16 mouse cellular contexts compared by ENCODE assay signal in the genomic region with DNA sequence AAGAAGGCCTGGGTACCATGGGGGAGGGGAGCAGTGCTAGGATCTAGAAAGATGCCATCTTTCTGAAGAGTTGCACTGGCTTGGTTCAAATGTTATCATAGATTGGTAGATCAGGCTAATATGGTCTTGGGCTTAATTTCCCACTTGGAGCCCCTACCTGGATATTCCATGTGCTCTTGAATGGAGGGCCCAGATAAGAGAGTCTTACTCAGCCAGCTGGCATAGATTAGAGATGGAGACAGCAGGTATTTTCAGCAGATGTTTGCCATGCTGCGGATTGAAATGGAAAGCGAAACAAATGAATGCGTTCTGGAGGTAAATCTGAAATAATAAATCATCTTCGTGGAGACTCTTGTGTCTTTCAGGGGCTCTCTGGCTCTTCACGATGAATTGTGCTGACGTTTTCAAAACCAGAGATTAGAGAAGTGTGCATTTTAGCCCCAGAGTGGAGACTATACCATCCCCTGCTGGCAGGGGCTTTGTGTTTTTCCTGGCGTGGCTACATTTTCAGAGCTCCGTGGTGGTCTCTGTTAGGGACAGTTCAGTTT. TPM values are rescaled to one million over a fixed set of nuclear protein-coding genes. Genes with fewer than 3 reads are reported as not detected.
DNase-seq lines count a peak whose midpoint lies in the region; ATAC-seq and TF ChIP-seq lines count a peak whose summit lies in the region.
"Had no signal": no experiment of that assay in that cellular context is flagged by ENCODE, and none has a peak within 500 bp of the region (broad histone marks: within the 10 kb centered on the region; RNA-seq: fewer than 3 reads in every experiment).

No protein-coding gene starts in this region.

- no peaks in the 10 kb centered on the region for H3K9me3 ChIP-seq in kidney, embryonic 16.5 days (ENCODE audit: low read length)
- no peaks in the 10 kb centered on the region for H3K9me3 ChIP-seq in embryonic facial prominence, embryonic 14.5 days (ENCODE audit: control insufficient read depth, low read length)
- H3K9me3 ChIP-seq in liver, postnatal 0 days (ENCODE audit: low read length): no peaks in the 10 kb centered on the region
- H3K9me3 ChIP-seq: hindbrain, embryonic 12.5 days; neural tube, embryonic 12.5 days had no signal

- no peaks in the 10 kb centered on the region for H3K27me3 ChIP-seq in kidney, embryonic 16.5 days (ENCODE audit: insufficient read depth, low read length)
- no peaks in the 10 kb centered on the region for H3K27me3 ChIP-seq in embryonic facial prominence, embryonic 14.5 days (replicated peaks; ENCODE audit: control insufficient read depth, insufficient read depth, low read length)
- 0 out of 2 replicates have a peak, but pooled peaks cover 5% of the 10 kb centered on the region for H3K27me3 ChIP-seq in liver, postnatal 0 days (ENCODE audit: insufficient read depth, low read length)
- H3K27me3 ChIP-seq: hindbrain, embryonic 12.5 days; neural tube, embryonic 12.5 days had no signal

- ATAC-seq in CD4-positive, CD25-positive, alpha-beta regulatory T cell, adult 4 months: no peak
- ATAC-seq in kidney, embryonic 16.5 days (ENCODE audit: low FRiP score, low TSS enrichment): no peak
- ATAC-seq in embryonic facial prominence, embryonic 14.5 days (ENCODE audit: low read depth): no peak
- no peak for ATAC-seq in liver, postnatal 0 days
- ATAC-seq: forebrain, postnatal 0 days; intestine, postnatal 0 days had no signal

- peak overlapping the region; percentile 8; the same call in 1 of the 2 replicates for H3K9ac ChIP-seq in kidney, embryonic 16.5 days (replicated peaks; ENCODE audit: low read length)
- no peak overlapping the region for H3K9ac ChIP-seq in embryonic facial prominence, embryonic 14.5 days (ENCODE audit: low read depth, low read length)
- no peak overlapping the region for H3K9ac ChIP-seq in liver, postnatal 0 days (replicated peaks)
- H3K9ac ChIP-seq: forebrain, postnatal 0 days; hindbrain, embryonic 12.5 days; neural tube, embryonic 12.5 days had no signal

- TF ChIP-seq CTCF in liver, postnatal 0 days (IDR thresholded peaks at IDR 0.05; ENCODE audit: low read depth): no peak

- no peak overlapping the region for H3K4me3 ChIP-seq in kidney, embryonic 16.5 days (ENCODE audit: low read length)
- peak overlapping the region; percentile 1; the same call in 1 of the 2 replicates for H3K4me3 ChIP-seq in embryonic facial prominence, embryonic 14.5 days (ENCODE audit: low read depth, low read length)
- H3K4me3 ChIP-seq in liver, postnatal 0 days (ENCODE audit: low read depth, low read length): no peak overlapping the region
- H3K4me3 ChIP-seq: hindbrain, embryonic 12.5 days; neural tube, embryonic 12.5 days had no signal

- peak; percentile 16 for DNase-seq in CD4-positive, CD25-positive, alpha-beta regulatory T cell, adult 2 months (ENCODE audit: low read depth, low spot score)
- no peak for DNase-seq in kidney, adult 18-20 months
- DNase-seq in embryonic facial prominence, embryonic 14.5 days (ENCODE audit: low spot score): peak; percentile 54
- DNase-seq in liver, postnatal 0 days: no peak
- DNase-seq in lung, postnatal 4 days: no peak
- no peak for DNase-seq in yolk sac, embryonic 10.5 days (ENCODE audit: low spot score)
- DNase-seq: adrenal gland, postnatal 25 days; cerebellum, adult 2 months; forebrain, postnatal 0 days; gastrocnemius, postnatal 10 days; kidney, postnatal 14 days had no signal

- H3K36me3 ChIP-seq in kidney, embryonic 16.5 days (ENCODE audit: insufficient read depth, low read length): 0 out of 2 replicates have a peak, but pooled peaks cover 10% of the 10 kb centered on the region
- peaks cover 5% of the 10 kb centered on the region; the same call in 1 of the 2 replicates for H3K36me3 ChIP-seq in embryonic facial prominence, embryonic 14.5 days (ENCODE audit: control insufficient read depth, insufficient read depth, low read length)
- H3K36me3 ChIP-seq in liver, postnatal 0 days (replicated peaks; ENCODE audit: insufficient read depth, low read length): peaks cover 43% of the 10 kb centered on the region
- H3K36me3 ChIP-seq: hindbrain, embryonic 12.5 days; neural tube, embryonic 12.5 days had no signal

- 69% methylated on average over 8 of the region's 8 CpGs for WGBS in kidney, embryonic 16.5 days
- WGBS in embryonic facial prominence, embryonic 14.5 days: 29% methylated on average over 8 of the region's 8 CpGs
- 66% methylated on average over 8 of the region's 8 CpGs for WGBS in liver, postnatal 0 days (ENCODE audit: insufficient replicate concordance)

- TF ChIP-seq EP300 in liver, postnatal 0 days (IDR thresholded peaks at IDR 0.05; ENCODE audit: low read depth): no peak

- H3K4me2 ChIP-seq in kidney, embryonic 16.5 days (replicated peaks; ENCODE audit: low read depth, low read length): no peak overlapping the region
- peak overlapping the region; percentile 71 for H3K4me2 ChIP-seq in embryonic facial prominence, embryonic 14.5 days (ENCODE audit: low read depth, low read length)
- H3K4me2 ChIP-seq in liver, postnatal 0 days (ENCODE audit: low read depth, low read length): peak overlapping the region; percentile 13; the same call in 1 of the 2 replicates
- H3K4me2 ChIP-seq: neural tube, embryonic 12.5 days had no signal

- H3K4me1 ChIP-seq in kidney, embryonic 16.5 days (ENCODE audit: insufficient read depth, low read length): peaks cover 64% of the 10 kb centered on the region
- peaks cover 61% of the 10 kb centered on the region for H3K4me1 ChIP-seq in embryonic facial prominence, embryonic 14.5 days (ENCODE audit: control insufficient read depth, insufficient read depth, low read length)
- H3K4me1 ChIP-seq in liver, postnatal 0 days (ENCODE audit: insufficient read depth): peaks cover 27% of the 10 kb centered on the region

- no peak overlapping the region for H3K27ac ChIP-seq in kidney, embryonic 16.5 days (ENCODE audit: low read length)
- H3K27ac ChIP-seq in embryonic facial prominence, embryonic 14.5 days (replicated peaks; ENCODE audit: low read depth, low read length): peak overlapping the region; percentile 19
- H3K27ac ChIP-seq in liver, postnatal 0 days (ENCODE audit: low read depth): no peak overlapping the region
- H3K27ac ChIP-seq: hindbrain, embryonic 12.5 days; neural tube, embryonic 12.5 days had no signal

RNA-seq across cellular contexts. Expression of a gene that starts 4.8 kb away (rescaled TPM):
- polyA plus RNA-seq in CD4-positive, CD25-positive, alpha-beta regulatory T cell, adult 4 months (2017; shearing (Covaris generic)): 10 to 100 TPM; 13.4 to 19.9 TPM
- polyA plus RNA-seq in kidney, embryonic 16.5 days (2015; fragmentation: Nextera tagmentation; extraction: Ambion mirVana): 16.0 and 16.2 TPM in 2 replicates
- 10.4 and 11.2 TPM in 2 replicates for polyA plus RNA-seq in embryonic facial prominence, embryonic 14.5 days (2014; fragmentation: Nextera tagmentation; extraction: Ambion mirVana)
- 6.9 and 7.4 TPM in 2 replicates for polyA plus RNA-seq in liver, postnatal 0 days (2015; fragmentation: Nextera tagmentation; extraction: Ambion mirVana)

Comparison
In these comparisons a context has a peak if more than half of its experiments do, and no peak if none do; other contexts are left out.
1. DNase-seq: peak in CD4-positive, CD25-positive, alpha-beta regulatory T cell, adult 2 months (single experiment) and embryonic facial prominence, embryonic 14.5 days (single experiment); none in kidney, adult 18-20 months (single experiment), liver, postnatal 0 days (single experiment), lung, postnatal 4 days (0 of 2) and yolk sac, embryonic 10.5 days (single experiment).